Mouse (Mus musculus): Measurements from ENCODE around the gene 5330417H12Rik.

DNA sequence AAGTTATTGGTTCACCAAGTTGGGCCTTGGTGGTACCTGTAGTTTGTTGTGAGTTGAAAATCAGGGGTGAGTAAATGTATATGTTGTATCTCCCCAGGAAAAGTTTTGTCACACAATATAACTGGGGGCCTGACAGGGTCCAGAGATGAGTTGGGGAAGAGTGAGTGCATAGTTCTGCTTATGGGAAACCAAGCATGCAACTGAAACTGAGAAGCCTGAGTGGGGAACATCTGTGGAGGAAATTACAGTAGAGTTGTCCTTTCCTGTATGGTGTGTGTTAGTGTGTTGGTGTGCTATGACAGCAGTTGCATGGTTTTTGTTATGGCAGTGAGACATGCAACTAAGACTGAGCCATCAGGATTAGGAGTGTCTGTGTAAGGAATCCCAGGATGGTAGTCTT, 3.4 kb upstream of the 5330417H12Rik start:
- TF ChIP-seq CTCF (IDR thresholded peaks at IDR 0.05; ENCODE audit: borderline replicate concordance, extremely low read depth, insufficient read depth, insufficient read length) = no peak
- TF ChIP-seq POLR2A (IDR thresholded peaks at IDR 0.05; ENCODE audit: borderline replicate concordance, extremely low read depth, insufficient read depth, insufficient read length, poor library complexity, severe bottlenecking) = no peak
